Mouse (Mus musculus) forebrain, embryonic 14.5 days (tissue): Measurements from ENCODE around the gene Rabif. TPM values are rescaled to one million over a fixed set of nuclear protein-coding genes. Genes with fewer than 3 reads are reported as not detected.
"Not testable (repeated sequence)": the region's sequence is repeated elsewhere in the genome, so short reads cannot be mapped to it uniquely, and the experiment has no call there.

Experiments
- ATAC-seq: fragments of 200-750 bp; cut with Nextera tagmentation; 2 replicates; pipeline ENCODE4 v1.8.0; 2017; ENCODE audit warnings: mild to moderate bottlenecking, moderate library complexity
- DNase-seq: peaks from one replicate; pipeline ENCODE4 v3.0.0-alpha.2; 2015; ENCODE audit warnings: low spot score
- H3K27ac ChIP-seq: fragments of 300-500 bp; sonication (generic); 2 replicates; pipeline ENCODE4 v1.5.1; 2014; ENCODE audit warnings: low read depth, mild to moderate bottlenecking, control low read depth, low read length, moderate library complexity
- H3K27me3 ChIP-seq: fragments of 300-500 bp; sonication (generic); replicated peaks from 2 replicates; pipeline ENCODE4 v1.6.1; 2014; ENCODE audit warnings: low read length, control low read depth, mixed read lengths; ENCODE audit not compliant: control insufficient read depth, insufficient read depth
- H3K36me3 ChIP-seq: fragments of 300-500 bp; sonication (generic); 2 replicates; pipeline ENCODE4 v1.6.1; 2014; ENCODE audit warnings: low read length, control low read depth; ENCODE audit not compliant: control insufficient read depth, insufficient read depth
- H3K4me1 ChIP-seq: fragments of 300-500 bp; sonication (generic); 2 replicates; pipeline ENCODE4 v1.6.1; 2014; ENCODE audit warnings: antibody characterized with exemption, low read length, control low read depth; ENCODE audit not compliant: control insufficient read depth, insufficient read depth
- H3K4me2 ChIP-seq: fragments of 300-500 bp; sonication (generic); 2 replicates; pipeline ENCODE4 v1.6.1; 2014; ENCODE audit warnings: mild to moderate bottlenecking, control low read depth, low read length
- H3K4me3 ChIP-seq: fragments of 300-500 bp; sonication (generic); 2 replicates; pipeline ENCODE4 v1.5.1; 2014; ENCODE audit warnings: low read depth, low read length, control low read depth
- H3K9ac ChIP-seq: fragments of 300-500 bp; sonication (generic); 2 replicates; pipeline ENCODE4 v1.6.1; 2014; ENCODE audit warnings: mild to moderate bottlenecking, low read length, control low read depth, moderate library complexity
- H3K9me3 ChIP-seq: fragments of 300-500 bp; sonication (generic); replicated peaks from 2 replicates; pipeline ENCODE4 v1.6.1; 2016; ENCODE audit warnings: low read length, control low read depth, mixed read lengths; ENCODE audit not compliant: control insufficient read depth
- WGBS: fragments of 180-500 bp; shearing (Covaris S2); extraction: QIAGEN DNeasy Blood & Tissue Kit; methylation state at CpG from one replicate; pipeline ENCODE4 v1.1.7; 2014; 5-methylcytosine and 5-hydroxymethylcytosine counted together
- polyA plus RNA-seq: library from polyadenylated mRNA; unstranded; fragments of >200 nt; fragmentation: Nextera tagmentation; extraction: Ambion mirVana; gene quantifications from 2 replicates; pipeline ENCODE4 v1.2.1, GENCODE M21; 2014

Gene Rabif
- polyA plus RNA-seq, 1 experiment from 2014 or later, result 59.4 TPM

GRCm38 (mm10) chr1:134526752-134527151, 32.3 kb downstream of the Rabif start:
- Histone ChIP-seq H3K4me2 (no peak overlapping the region), H3K9me3 (0 out of 2 replicates have a peak, but pooled peaks cover 3% of the 10 kb centered on the region), H3K27me3 (no peaks in the 10 kb centered on the region), H3K9ac (no peak overlapping the region), H3K4me1 (no peaks in the 10 kb centered on the region), H3K36me3 (no peaks in the 10 kb centered on the region), H3K4me3 (no peak overlapping the region), H3K27ac (no peak overlapping the region)
- 88% methylated on average over 6 of the region's 6 CpGs for WGBS
- DNase-seq (no peak), ATAC-seq (no peak)

DNA sequence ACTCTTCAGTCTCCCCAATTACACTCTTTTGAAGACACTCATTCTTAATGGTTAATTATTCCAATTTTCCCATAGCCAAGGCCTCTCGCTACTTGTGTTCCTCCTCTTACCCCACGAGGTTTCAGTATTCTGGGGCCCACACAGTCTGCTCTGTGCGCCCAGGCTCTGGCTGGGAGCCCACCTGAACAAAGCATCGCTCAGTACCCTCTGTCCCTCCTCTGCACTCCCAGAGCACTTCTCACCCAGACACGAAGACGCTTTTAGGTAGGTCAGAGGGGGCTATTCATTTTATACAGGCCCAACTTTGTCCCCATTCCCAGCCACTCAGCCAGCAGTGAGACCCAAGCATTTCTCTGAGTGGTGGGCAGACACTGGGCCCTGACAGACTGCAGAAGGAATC, 36.2 kb downstream of the Rabif start:
- DNase-seq, result peak; percentile 48
- WGBS, result 20% methylated on average over 6 of the region's 6 CpGs
- Histone ChIP-seq H3K4me1 (no peaks in the 10 kb centered on the region), H3K27ac (0 out of 2 replicates have a peak overlapping the region, but pooled peaks have one; percentile 27), H3K9me3 (0 out of 2 replicates have a peak, but pooled peaks cover 3% of the 10 kb centered on the region), H3K27me3 (no peaks in the 10 kb centered on the region), H3K36me3 (no peaks in the 10 kb centered on the region), H3K9ac (peak overlapping the region; percentile 8; the same call in 1 of the 2 replicates), H3K4me3 (no peak overlapping the region), H3K4me2 (no peak overlapping the region)
- ATAC-seq, result peak; percentile 71

- not testable (repeated sequence) for H3K36me3 ChIP-seq, H3K4me3 ChIP-seq, ATAC-seq, H3K27me3 ChIP-seq, H3K4me1 ChIP-seq, H3K9ac ChIP-seq, DNase-seq, H3K9me3 ChIP-seq, H3K4me2 ChIP-seq, H3K27ac ChIP-seq
- WGBS, result 88% methylated on average over 10 of the region's 10 CpGs
Observed at GRCm38 (mm10) chr1:134533710-134534109, 39.3 kb downstream of the Rabif start.

- Histone ChIP-seq H3K4me3 (no peak overlapping the region), H3K27ac (no peak overlapping the region), H3K4me2 (no peak overlapping the region), H3K9me3 (no peaks in the 10 kb centered on the region), H3K4me1 (no peaks in the 10 kb centered on the region), H3K9ac (no peak overlapping the region), H3K36me3 (no peaks in the 10 kb centered on the region), H3K27me3 (no peaks in the 10 kb centered on the region)
- DNase-seq (no peak), ATAC-seq (no peak)
- 96% methylated on average over 1 of the region's 1 CpGs for WGBS
Observed at GRCm38 (mm10) chr1:134535054-134535453, 40.6 kb downstream of the Rabif start.

- WGBS, result 74% methylated on average over 3 of the region's 3 CpGs
Observed at GRCm38 (mm10) chr1:134535513-134535912, 41.1 kb downstream of the Rabif start.

DNA sequence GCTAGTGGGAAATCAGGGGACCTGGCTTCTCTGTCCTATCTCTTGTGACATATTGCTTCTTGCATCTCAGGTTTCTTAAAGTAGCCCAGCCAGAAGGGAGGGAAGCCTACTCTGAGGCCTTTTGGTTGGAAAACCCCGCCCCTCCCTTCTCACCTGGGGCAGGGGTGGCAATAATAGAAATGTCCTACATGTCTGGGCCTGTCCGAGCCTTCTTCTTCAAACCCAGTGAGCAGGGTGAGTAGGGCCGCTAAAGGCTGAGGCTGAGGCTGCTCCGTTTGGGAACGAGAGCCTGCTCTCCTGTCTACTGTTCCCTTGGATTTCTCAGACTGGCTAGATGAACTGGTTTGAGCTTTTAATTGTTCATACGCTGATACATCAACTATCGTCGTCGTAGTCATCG, 46.2 kb downstream of the Rabif start:
- Histone ChIP-seq H3K27me3 (no peaks in the 10 kb centered on the region), H3K9ac (no peak overlapping the region), H3K27ac (no peak overlapping the region), H3K4me1 (no peaks in the 10 kb centered on the region), H3K36me3 (no peaks in the 10 kb centered on the region), H3K9me3 (peaks cover 2% of the 10 kb centered on the region; the same call in 1 of the 2 replicates), H3K4me2 (no peak overlapping the region), H3K4me3 (no peak overlapping the region)
- 94% methylated on average over 10 of the region's 10 CpGs for WGBS
- DNase-seq, result no peak
- ATAC-seq, result no peak

More at GRCm38 (mm10) chr1:134535513-134535912, 41.1 kb downstream of the Rabif start:
- no peak overlapping the region for H3K27ac ChIP-seq
- no peak overlapping the region for H3K4me3 ChIP-seq
- H3K9me3 ChIP-seq, result no peaks in the 10 kb centered on the region
- no peak overlapping the region for H3K9ac ChIP-seq
- DNase-seq, result no peak
- H3K27me3 ChIP-seq, result no peaks in the 10 kb centered on the region
- H3K36me3 ChIP-seq, result no peaks in the 10 kb centered on the region
- no peaks in the 10 kb centered on the region for H3K4me1 ChIP-seq
- no peak for ATAC-seq
- no peak overlapping the region for H3K4me2 ChIP-seq

DNA sequence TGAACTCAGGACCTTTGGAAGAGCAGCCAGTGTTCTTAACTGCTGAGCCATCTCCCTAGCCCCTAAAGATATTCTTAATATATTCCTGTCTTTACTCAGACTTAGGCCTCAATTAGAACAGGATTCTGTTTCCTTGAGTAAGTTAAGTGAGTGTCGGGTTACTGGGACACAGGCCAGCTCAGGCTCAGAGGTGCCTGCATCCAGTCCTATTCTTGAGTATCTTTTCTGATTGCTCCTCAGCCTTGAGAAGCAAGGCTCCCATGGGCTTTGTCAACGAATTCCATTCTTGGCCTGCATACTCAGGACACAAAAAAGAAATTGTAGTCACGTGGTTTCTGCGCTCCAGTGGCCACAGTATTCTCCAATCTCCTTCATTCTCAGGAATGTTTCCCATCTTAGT, 53.8 kb downstream of the Rabif start:
- 50% methylated on average over 4 of the region's 4 CpGs for WGBS

GRCm38 (mm10) chr1:134549632-134550132, 55.2 kb downstream of the Rabif start, which contains the start of gene Mgat4e:
TSS of gene Mgat4e (minus strand) at chr1:134549682.
- Histone ChIP-seq H3K4me2 (no peak within 1 kb of the TSS), H3K4me3 (no peak within 1 kb of the TSS), H3K4me1 (no peaks in the 10 kb centered on the region), H3K36me3 (no peaks in the 10 kb centered on the region), H3K9ac (no peak within 1 kb of the TSS), H3K9me3 (peaks cover 2% of the 10 kb centered on the region; the same call in 1 of the 2 replicates), H3K27ac (no peak within 1 kb of the TSS), H3K27me3 (no peaks in the 10 kb centered on the region)
- no peak for DNase-seq
- ATAC-seq, result no peak
- 64% methylated on average over 7 of the region's 7 CpGs for WGBS

More for the DNA sequence above, 53.8 kb downstream of the Rabif start:
- no peak overlapping the region for H3K4me3 ChIP-seq
- no peak overlapping the region for H3K9ac ChIP-seq
- no peaks in the 10 kb centered on the region for H3K4me1 ChIP-seq
- H3K36me3 ChIP-seq, result no peaks in the 10 kb centered on the region
- no peak overlapping the region for H3K4me2 ChIP-seq
- no peak for ATAC-seq
- H3K9me3 ChIP-seq, result peaks cover 2% of the 10 kb centered on the region; the same call in 1 of the 2 replicates
- no peak for DNase-seq
- H3K27ac ChIP-seq, result no peak overlapping the region
- no peaks in the 10 kb centered on the region for H3K27me3 ChIP-seq

GRCm38 (mm10) chr1:134551869-134552268, 57.4 kb downstream of the Rabif start:
- no peaks in the 10 kb centered on the region for H3K9me3 ChIP-seq
- H3K36me3 ChIP-seq, result no peaks in the 10 kb centered on the region
- DNase-seq (no peak), ATAC-seq (no peak)
- 0 out of 2 replicates have a peak, but pooled peaks cover 3% of the 10 kb centered on the region for H3K4me1 ChIP-seq
- no peaks in the 10 kb centered on the region for H3K27me3 ChIP-seq
- H3K9ac ChIP-seq, result no peak overlapping the region
- no peak overlapping the region for H3K4me3 ChIP-seq
- no peak overlapping the region for H3K4me2 ChIP-seq
- 91% methylated on average over 3 of the region's 3 CpGs for WGBS
- H3K27ac ChIP-seq, result no peak overlapping the region
